Mouse (Mus musculus) hindbrain, embryonic 11.5 days (tissue): ENCODE results near the gene Tmem41b. TPM values are rescaled to one million over a fixed set of nuclear protein-coding genes. Genes with fewer than 3 reads are reported as not detected.

ENCODE experiments used
- ATAC-seq: fragments of 200-750 bp; cut with Nextera tagmentation; 2 replicates; pipeline ENCODE4 v1.8.0; 2017; ENCODE audit warnings: mild to moderate bottlenecking, moderate TSS enrichment, moderate library complexity; ENCODE audit not compliant: low FRiP score
- DNase-seq: peaks from one replicate; pipeline ENCODE4 v3.0.0-alpha.2; 2015; ENCODE audit warnings: low spot score
- H3K27ac ChIP-seq: fragments of 300-500 bp; sonication (generic); 2 replicates; pipeline ENCODE4 v1.5.1; 2014; ENCODE audit warnings: mild to moderate bottlenecking, low read depth, low read length
- H3K27me3 ChIP-seq: fragments of 300-500 bp; sonication (generic); 2 replicates; pipeline ENCODE4 v1.6.1; 2014; ENCODE audit warnings: mild to moderate bottlenecking, low read length, moderate library complexity, mixed read lengths; ENCODE audit not compliant: control insufficient read depth, insufficient read depth
- H3K36me3 ChIP-seq: fragments of 300-500 bp; sonication (generic); 2 replicates; pipeline ENCODE4 v1.6.1; 2014; ENCODE audit warnings: mild to moderate bottlenecking, low read length, moderate library complexity, mixed read lengths; ENCODE audit not compliant: control insufficient read depth, insufficient read depth
- H3K4me1 ChIP-seq: fragments of 300-500 bp; sonication (generic); replicated peaks from 2 replicates; pipeline ENCODE4 v1.6.1; 2014; ENCODE audit warnings: low read length, mixed read lengths; ENCODE audit not compliant: control insufficient read depth, insufficient read depth
- H3K4me2 ChIP-seq: fragments of 300-500 bp; sonication (generic); replicated peaks from 2 replicates; pipeline ENCODE4 v1.6.1; 2014; ENCODE audit warnings: mild to moderate bottlenecking, low read depth, low read length
- H3K4me3 ChIP-seq: fragments of 300-500 bp; sonication (generic); 2 replicates; pipeline ENCODE4 v1.5.1; 2014; ENCODE audit warnings: low read depth, low read length
- H3K9ac ChIP-seq: fragments of 300-500 bp; sonication (generic); 2 replicates; pipeline ENCODE4 v1.6.1; 2014; ENCODE audit warnings: low read depth, low read length
- H3K9me3 ChIP-seq: fragments of 300-500 bp; sonication (generic); 2 replicates; pipeline ENCODE4 v1.6.1; 2016; ENCODE audit warnings: low read length; ENCODE audit not compliant: control insufficient read depth
- WGBS: fragments of 180-500 bp; shearing (Covaris S2); extraction: QIAGEN DNeasy Blood & Tissue Kit; methylation state at CpG from one replicate; pipeline ENCODE4 v1.1.7; 2014; 5-methylcytosine and 5-hydroxymethylcytosine counted together
- polyA plus RNA-seq: library from polyadenylated mRNA; unstranded; fragments of >200 nt; fragmentation: Nextera tagmentation; extraction: Ambion mirVana; gene quantifications from 2 replicates; pipeline ENCODE4 v1.2.1, GENCODE M21; 2014

Gene Tmem41b
- polyA plus RNA-seq, 1 experiment from 2014 or later: 84.8 TPM

- Histone ChIP-seq H3K4me3 (no peak overlapping the region), H3K27ac (no peak overlapping the region), H3K9ac (no peak overlapping the region), H3K4me2 (no peak overlapping the region), H3K9me3 (no peaks in the 10 kb centered on the region), H3K36me3 (no peaks in the 10 kb centered on the region), H3K27me3 (no peaks in the 10 kb centered on the region), H3K4me1 (no peaks in the 10 kb centered on the region)
- ATAC-seq (no peak), DNase-seq (no peak)
Observed at GRCm38 (mm10) chr7:109965658-109966057, 21.1 kb downstream of the Tmem41b start.

- 94% methylated on average over 4 of the region's 4 CpGs for WGBS
- Histone ChIP-seq H3K27ac (no peak overlapping the region), H3K4me3 (no peak overlapping the region), H3K9ac (no peak overlapping the region), H3K9me3 (no peaks in the 10 kb centered on the region), H3K4me1 (0 out of 2 replicates have a peak, but pooled peaks cover 2% of the 10 kb centered on the region), H3K4me2 (no peak overlapping the region), H3K27me3 (no peaks in the 10 kb centered on the region), H3K36me3 (no peaks in the 10 kb centered on the region)
- no peak for ATAC-seq
- no peak for DNase-seq
Observed at GRCm38 (mm10) chr7:109963707-109964106, 23.0 kb downstream of the Tmem41b start.

GRCm38 (mm10) chr7:109962596-109962995 is 24.1 kb downstream of the Tmem41b start:
- Histone ChIP-seq H3K36me3 (no peaks in the 10 kb centered on the region), H3K4me2 (no peak overlapping the region), H3K27ac (no peak overlapping the region), H3K9me3 (no peaks in the 10 kb centered on the region), H3K27me3 (no peaks in the 10 kb centered on the region), H3K4me3 (no peak overlapping the region), H3K9ac (no peak overlapping the region), H3K4me1 (0 out of 2 replicates have a peak, but pooled peaks cover 6% of the 10 kb centered on the region)
- WGBS: 77% methylated on average over 4 of the region's 4 CpGs
- DNase-seq (no peak), ATAC-seq (no peak)

- ATAC-seq (no peak), DNase-seq (no peak)
- no peaks in the 10 kb centered on the region for H3K36me3 ChIP-seq
- H3K27ac ChIP-seq: no peak overlapping the region
- H3K4me1 ChIP-seq: 0 out of 2 replicates have a peak, but pooled peaks cover 6% of the 10 kb centered on the region
- no peaks in the 10 kb centered on the region for H3K9me3 ChIP-seq
- H3K27me3 ChIP-seq: no peaks in the 10 kb centered on the region
- no peak overlapping the region for H3K4me3 ChIP-seq
- no peak overlapping the region for H3K4me2 ChIP-seq
- WGBS: 91% methylated on average over 2 of the region's 2 CpGs
- no peak overlapping the region for H3K9ac ChIP-seq
Observed at GRCm38 (mm10) chr7:109961570-109961969, 25.2 kb downstream of the Tmem41b start.

GRCm38 (mm10) chr7:109960613-109961154 is 26.0 kb downstream of the Tmem41b start:
- Histone ChIP-seq H3K27ac (peak overlapping the region; percentile 89), H3K9ac (peak overlapping the region; percentile 97), H3K4me3 (peak overlapping the region; percentile 88), H3K27me3 (no peaks in the 10 kb centered on the region), H3K36me3 (no peaks in the 10 kb centered on the region), H3K4me1 (0 out of 2 replicates have a peak, but pooled peaks cover 6% of the 10 kb centered on the region), H3K4me2 (peak overlapping the region; percentile 63), H3K9me3 (no peaks in the 10 kb centered on the region)
- no peak for DNase-seq
- ATAC-seq: peak; percentile 84
- 12% methylated on average over 13 of the region's 13 CpGs for WGBS

- peak within 1 kb of the TSS; percentile 97 for H3K9ac ChIP-seq
- peak within 1 kb of the TSS; percentile 88 for H3K4me3 ChIP-seq
- H3K27me3 ChIP-seq: no peaks in the 10 kb centered on the region
- H3K9me3 ChIP-seq: no peaks in the 10 kb centered on the region
- ATAC-seq (peak; percentile 93), DNase-seq (peak; percentile 92)
- H3K27ac ChIP-seq: peak within 1 kb of the TSS; percentile 89
- H3K4me2 ChIP-seq: peak within 1 kb of the TSS; percentile 65
- H3K4me1 ChIP-seq: 0 out of 2 replicates have a peak, but pooled peaks cover 6% of the 10 kb centered on the region
- WGBS: under 1% methylated on average over 80 of the region's 107 CpGs
- no peaks in the 10 kb centered on the region for H3K36me3 ChIP-seq
Observed at GRCm38 (mm10) chr7:109959716-109960612, 26.8 kb downstream of the Tmem41b start, which contains the start of gene Dennd5a. Gene Dennd5a (minus strand): TSS chr7:109960470.

- Histone ChIP-seq H3K4me1 (0 out of 2 replicates have a peak, but pooled peaks cover 6% of the 10 kb centered on the region), H3K36me3 (no peaks in the 10 kb centered on the region), H3K4me3 (peak overlapping the region; percentile 88), H3K9me3 (no peaks in the 10 kb centered on the region), H3K27ac (peak overlapping the region; percentile 89), H3K9ac (peak overlapping the region; percentile 97), H3K4me2 (peak overlapping the region; percentile 65), H3K27me3 (no peaks in the 10 kb centered on the region)
- DNase-seq (no peak), ATAC-seq (no peak; the same call in 1 of the 2 replicates)
- WGBS: 8% methylated on average over 18 of the region's 18 CpGs
Observed at GRCm38 (mm10) chr7:109958843-109959715, 27.6 kb downstream of the Tmem41b start.
